Mouse (Mus musculus): Measurements from ENCODE around the gene Zfp46. TPM values are rescaled to one million over a fixed set of nuclear protein-coding genes. Genes with fewer than 3 reads are reported as not detected.
A peak's percentile ranks its signal among the peaks of the same experiment; 100 is the strongest.

The Zfp46 gene
- polyA plus RNA-seq, 1 experiment from 2014 or later: 41.3 TPM

- ATAC-seq (ENCODE audit: low FRiP score, low read depth): no peak
- peaks cover 10% of the 10 kb centered on the region for H3K27me3 ChIP-seq
- H3K9me3 ChIP-seq: no peaks in the 10 kb centered on the region
- peaks cover 24% of the 10 kb centered on the region for H3K4me1 ChIP-seq (replicated peaks)
- no peak overlapping the region for H3K4me2 ChIP-seq
- H3K9ac ChIP-seq: no peak overlapping the region
- H3K4me3 ChIP-seq: no peak overlapping the region
- peaks cover 69% of the 10 kb centered on the region for H3K36me3 ChIP-seq
- no peak overlapping the region for H3K27ac ChIP-seq (replicated peaks)
- WGBS: 91% methylated on average over 6 of the region's 6 CpGs
These were observed 7.2 kb downstream of the Zfp46 start for GRCm38 (mm10) chr4:136291692-136292091.

- Histone ChIP-seq H3K4me1 (replicated peaks) (0 out of 2 replicates have a peak, but pooled peaks cover under 1% of the 10 kb centered on the region), H3K27ac (replicated peaks) (no peak overlapping the region), H3K36me3 (peaks cover 34% of the 10 kb centered on the region), H3K4me2 (no peak overlapping the region), H3K9me3 (no peaks in the 10 kb centered on the region), H3K9ac (no peak overlapping the region), H3K4me3 (no peak overlapping the region), H3K27me3 (no peaks in the 10 kb centered on the region)
- ATAC-seq (ENCODE audit: low FRiP score, low read depth): no peak
- 72% methylated on average over 7 of the region's 7 CpGs for WGBS
These were observed 11.5 kb downstream of the Zfp46 start for GRCm38 (mm10) chr4:136295941-136296340.

GRCm38 (mm10) chr4:136302462-136302861 is 18.0 kb downstream of the Zfp46 start:
- Histone ChIP-seq H3K4me3 (no peak overlapping the region), H3K9me3 (no peaks in the 10 kb centered on the region), H3K36me3 (no peaks in the 10 kb centered on the region), H3K27me3 (no peaks in the 10 kb centered on the region), H3K27ac (replicated peaks) (no peak overlapping the region), H3K4me2 (no peak overlapping the region), H3K9ac (no peak overlapping the region), H3K4me1 (replicated peaks) (no peaks in the 10 kb centered on the region)
- 86% methylated on average over 4 of the region's 4 CpGs for WGBS
- no peak for ATAC-seq (ENCODE audit: low FRiP score, low read depth)

- ATAC-seq (ENCODE audit: low FRiP score, low read depth): no peak
- Histone ChIP-seq H3K36me3 (no peaks in the 10 kb centered on the region), H3K4me1 (replicated peaks) (peaks cover under 1% of the 10 kb centered on the region; the same call in 1 of the 2 replicates), H3K27ac (replicated peaks) (no peak overlapping the region), H3K4me3 (no peak overlapping the region), H3K9ac (no peak overlapping the region), H3K4me2 (no peak overlapping the region), H3K9me3 (no peaks in the 10 kb centered on the region), H3K27me3 (no peaks in the 10 kb centered on the region)
- 51% methylated on average over 2 of the region's 2 CpGs for WGBS
These were observed 19.7 kb downstream of the Zfp46 start for GRCm38 (mm10) chr4:136304181-136304580.

GRCm38 (mm10) chr4:136308355-136308754 is 23.9 kb downstream of the Zfp46 start:
- Histone ChIP-seq H3K9ac (no peak overlapping the region), H3K4me3 (no peak overlapping the region), H3K36me3 (no peaks in the 10 kb centered on the region), H3K27me3 (no peaks in the 10 kb centered on the region), H3K4me1 (replicated peaks) (peaks cover 26% of the 10 kb centered on the region), H3K4me2 (no peak overlapping the region), H3K9me3 (no peaks in the 10 kb centered on the region), H3K27ac (replicated peaks) (no peak overlapping the region)
- no peak for ATAC-seq (ENCODE audit: low FRiP score, low read depth)
- 49% methylated on average over 2 of the region's 2 CpGs for WGBS

- no peak for ATAC-seq (ENCODE audit: low FRiP score, low read depth)
These were observed 25.3 kb downstream of the Zfp46 start for GRCm38 (mm10) chr4:136309780-136310179.

GRCm38 (mm10) chr4:136310229-136311041 is 26.0 kb downstream of the Zfp46 start, which contains the start of gene Hnrnpr:
Gene Hnrnpr, plus strand, starts transcription at chr4:136310942.
- peak within 1 kb of the TSS; percentile 95 for H3K27ac ChIP-seq (replicated peaks)
- peak within 1 kb of the TSS; percentile 98 for H3K9ac ChIP-seq
- WGBS: under 1% methylated on average over 64 of the region's 65 CpGs
- peak within 1 kb of the TSS; percentile 100 for H3K4me3 ChIP-seq
- peak within 1 kb of the TSS; percentile 78 for H3K4me2 ChIP-seq
- H3K36me3 ChIP-seq: no peaks in the 10 kb centered on the region
- no peaks in the 10 kb centered on the region for H3K9me3 ChIP-seq
- no peaks in the 10 kb centered on the region for H3K27me3 ChIP-seq
- peak; percentile 99 for ATAC-seq (ENCODE audit: low FRiP score, low read depth)
- peaks cover 44% of the 10 kb centered on the region for H3K4me1 ChIP-seq (replicated peaks)

More at GRCm38 (mm10) chr4:136309780-136310179, 25.3 kb downstream of the Zfp46 start:
- 9% methylated on average over 11 of the region's 11 CpGs for WGBS
- H3K27me3 ChIP-seq: no peaks in the 10 kb centered on the region
- H3K9ac ChIP-seq: peak overlapping the region; percentile 74
- peak overlapping the region; percentile 100 for H3K4me3 ChIP-seq
- H3K27ac ChIP-seq (replicated peaks): peak overlapping the region; percentile 95
- no peaks in the 10 kb centered on the region for H3K9me3 ChIP-seq
- no peaks in the 10 kb centered on the region for H3K36me3 ChIP-seq
- peak overlapping the region; percentile 78 for H3K4me2 ChIP-seq
- H3K4me1 ChIP-seq (replicated peaks): peaks cover 40% of the 10 kb centered on the region

- ATAC-seq (ENCODE audit: low FRiP score, low read depth): peak; percentile 65
These were observed 26.8 kb downstream of the Zfp46 start for GRCm38 (mm10) chr4:136311042-136311999.

GRCm38 (mm10) chr4:136312616-136313015 is 28.1 kb downstream of the Zfp46 start:
- ATAC-seq (ENCODE audit: low FRiP score, low read depth): no peak
- H3K4me1 ChIP-seq (replicated peaks): peaks cover 44% of the 10 kb centered on the region
- no peak overlapping the region for H3K27ac ChIP-seq (replicated peaks)
- H3K4me2 ChIP-seq: peak overlapping the region; percentile 76
- H3K27me3 ChIP-seq: no peaks in the 10 kb centered on the region
- peak overlapping the region; percentile 98; the same call in 1 of the 2 replicates for H3K9ac ChIP-seq
- 16% methylated on average over 4 of the region's 4 CpGs for WGBS
- peaks cover under 1% of the 10 kb centered on the region for H3K36me3 ChIP-seq
- peak overlapping the region; percentile 100 for H3K4me3 ChIP-seq
- H3K9me3 ChIP-seq: no peaks in the 10 kb centered on the region

More at GRCm38 (mm10) chr4:136311042-136311999, 26.8 kb downstream of the Zfp46 start:
- H3K27me3 ChIP-seq: no peaks in the 10 kb centered on the region
- H3K9me3 ChIP-seq: no peaks in the 10 kb centered on the region
- H3K27ac ChIP-seq (replicated peaks): peak overlapping the region; percentile 95
- peaks cover 44% of the 10 kb centered on the region for H3K4me1 ChIP-seq (replicated peaks)
- H3K4me3 ChIP-seq: peak overlapping the region; percentile 100
- H3K4me2 ChIP-seq: peak overlapping the region; percentile 76
- H3K36me3 ChIP-seq: no peaks in the 10 kb centered on the region
- H3K9ac ChIP-seq: peak overlapping the region; percentile 98
- WGBS: under 1% methylated on average over 69 of the region's 81 CpGs

GRCm38 (mm10) chr4:136317667-136318066 is 33.2 kb downstream of the Zfp46 start:
- peaks cover 35% of the 10 kb centered on the region for H3K36me3 ChIP-seq
- no peaks in the 10 kb centered on the region for H3K9me3 ChIP-seq
- H3K27me3 ChIP-seq: no peaks in the 10 kb centered on the region
- H3K4me2 ChIP-seq: no peak overlapping the region
- H3K27ac ChIP-seq (replicated peaks): no peak overlapping the region
- ATAC-seq (ENCODE audit: low FRiP score, low read depth): no peak
- 87% methylated on average over 4 of the region's 4 CpGs for WGBS
- no peak overlapping the region for H3K4me3 ChIP-seq
- peaks cover 24% of the 10 kb centered on the region for H3K4me1 ChIP-seq (replicated peaks)
- no peak overlapping the region for H3K9ac ChIP-seq

GRCm38 (mm10) chr4:136320016-136320415 is 35.5 kb downstream of the Zfp46 start:
- no peak overlapping the region for H3K27ac ChIP-seq (replicated peaks)
- H3K4me3 ChIP-seq: no peak overlapping the region
- H3K27me3 ChIP-seq: no peaks in the 10 kb centered on the region
- WGBS: 84% methylated on average over 4 of the region's 4 CpGs
- no peak overlapping the region for H3K4me2 ChIP-seq
- ATAC-seq (ENCODE audit: low FRiP score, low read depth): no peak
- H3K4me1 ChIP-seq (replicated peaks): peaks cover 2% of the 10 kb centered on the region
- H3K36me3 ChIP-seq: peaks cover 35% of the 10 kb centered on the region
- no peaks in the 10 kb centered on the region for H3K9me3 ChIP-seq
- H3K9ac ChIP-seq: no peak overlapping the region

All from hindbrain, embryonic 15.5 days (tissue).